Mouse (Mus musculus) testis, postnatal 14 days (tissue): ENCODE results near the gene Tmem253.
"Not testable (repeated sequence)": the region's sequence is repeated elsewhere in the genome, so short reads cannot be mapped to it uniquely, and the experiment has no call there.

ENCODE experiments used
- DNase-seq: peaks from one replicate; pipeline ENCODE4 v3.0.0; 2021; ENCODE audit warnings: low spot score

Gene Tmem253

DNA sequence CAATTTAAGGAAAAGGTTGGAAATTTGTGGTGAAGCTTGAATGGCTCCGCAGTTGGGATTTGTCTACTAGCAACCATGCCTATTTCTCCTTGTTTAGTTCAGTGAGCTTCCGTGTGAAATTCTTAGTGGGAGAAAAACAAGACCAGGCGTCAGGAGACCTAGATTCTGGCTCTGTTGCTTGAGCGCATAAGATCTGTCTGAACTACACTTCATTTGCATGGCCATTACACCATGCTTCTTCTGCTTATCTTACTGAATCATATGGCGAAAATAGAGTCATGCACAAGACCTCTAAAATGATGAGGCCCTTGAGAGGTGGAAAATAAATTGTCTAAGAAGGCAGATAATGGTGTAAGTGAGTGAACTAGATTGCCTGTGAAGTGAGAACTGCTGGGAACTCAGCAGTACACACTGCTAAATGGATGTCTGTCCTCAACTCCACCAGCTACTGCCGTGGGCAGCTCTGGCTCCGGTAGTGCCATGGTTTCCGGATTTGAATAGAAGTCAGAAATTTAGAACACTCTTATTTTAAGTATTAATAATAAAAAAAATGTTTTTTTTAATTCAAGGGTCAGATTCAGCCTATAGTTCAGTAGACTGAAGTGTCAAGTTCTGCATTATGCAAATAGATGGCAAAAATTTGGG, 6.2 kb downstream of the Tmem253 start:
- no peak for DNase-seq

DNA sequence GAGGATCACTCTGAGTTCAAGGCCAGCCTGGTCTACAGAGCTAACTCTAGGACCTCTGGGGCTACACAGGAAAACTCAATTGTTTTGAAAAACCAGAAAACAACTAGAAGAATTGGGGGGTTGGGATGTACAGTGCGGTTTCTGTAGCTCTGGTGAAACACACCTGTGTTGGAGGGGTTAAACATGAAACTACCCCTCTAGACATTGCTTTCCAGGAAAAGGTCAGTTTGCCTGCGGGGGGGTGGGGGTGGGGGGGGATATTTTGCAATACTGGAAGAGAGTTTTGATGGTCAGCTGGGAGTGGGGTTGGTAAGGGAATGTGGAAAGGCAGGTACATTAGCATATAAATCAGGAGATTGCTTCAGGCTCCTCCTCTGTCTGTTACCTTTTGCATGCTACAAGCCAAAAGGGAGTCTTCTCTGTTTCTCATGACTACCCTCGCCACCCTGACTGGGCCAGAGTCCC, 6.8 kb downstream of the Tmem253 start:
- no peak for DNase-seq

- DNase-seq = peak; percentile 88
Observed at GRCm38 (mm10) chr14:52022709-52023459, 7.4 kb downstream of the Tmem253 start.

GRCm38 (mm10) chr14:52024133-52024532, 8.7 kb downstream of the Tmem253 start:
- no peak for DNase-seq

DNA sequence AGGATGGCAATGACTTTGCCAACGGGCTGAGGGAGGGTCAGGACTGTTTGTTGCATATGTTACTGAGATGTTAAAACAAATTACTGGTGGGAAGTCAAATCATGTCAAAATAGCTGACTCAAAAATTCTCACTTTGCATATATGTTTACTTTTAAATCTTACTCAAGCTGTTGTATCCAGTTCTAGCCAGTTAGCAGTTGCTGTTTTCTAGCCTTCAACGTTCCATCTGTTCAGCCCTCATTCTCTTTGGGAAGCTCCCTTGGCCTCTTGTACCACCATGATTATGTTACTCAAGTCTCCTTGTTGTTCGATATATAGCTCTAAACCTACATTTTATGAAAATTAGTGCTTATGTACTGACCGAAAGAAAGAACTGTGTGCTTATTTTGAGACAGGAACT, 10.9 kb downstream of the Tmem253 start:
- no peak for DNase-seq

- no peak for DNase-seq
Observed at GRCm38 (mm10) chr14:52035926-52036325, 20.5 kb downstream of the Tmem253 start.

DNA sequence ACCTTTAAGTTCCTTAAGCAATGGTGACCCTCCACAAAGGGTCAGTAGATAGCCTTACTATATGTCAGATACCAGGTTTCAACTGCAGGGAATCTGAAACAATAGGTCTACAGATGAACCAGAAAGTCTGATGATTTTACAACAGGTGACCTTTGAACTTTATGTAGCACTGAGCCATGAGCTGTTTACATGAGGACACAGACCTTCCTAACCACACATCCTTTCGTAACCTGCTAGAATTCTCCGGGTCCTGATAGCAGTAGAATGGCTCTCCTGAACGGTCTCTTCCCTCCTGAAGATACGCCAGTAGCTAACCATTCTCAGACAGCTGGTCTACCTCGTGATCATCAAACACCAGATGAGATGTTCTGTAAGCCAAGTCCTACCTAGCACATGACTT, 23.9 kb downstream of the Tmem253 start:
- DNase-seq = no peak

- not testable (repeated sequence) for DNase-seq
Observed at GRCm38 (mm10) chr14:52042359-52042758, 26.9 kb downstream of the Tmem253 start, which contains the start of gene Olfr221. TSS of gene Olfr221 (minus strand) at chr14:52042459.

GRCm38 (mm10) chr14:52043446-52043845, 28.0 kb downstream of the Tmem253 start:
- peak; percentile 24 for DNase-seq

DNA sequence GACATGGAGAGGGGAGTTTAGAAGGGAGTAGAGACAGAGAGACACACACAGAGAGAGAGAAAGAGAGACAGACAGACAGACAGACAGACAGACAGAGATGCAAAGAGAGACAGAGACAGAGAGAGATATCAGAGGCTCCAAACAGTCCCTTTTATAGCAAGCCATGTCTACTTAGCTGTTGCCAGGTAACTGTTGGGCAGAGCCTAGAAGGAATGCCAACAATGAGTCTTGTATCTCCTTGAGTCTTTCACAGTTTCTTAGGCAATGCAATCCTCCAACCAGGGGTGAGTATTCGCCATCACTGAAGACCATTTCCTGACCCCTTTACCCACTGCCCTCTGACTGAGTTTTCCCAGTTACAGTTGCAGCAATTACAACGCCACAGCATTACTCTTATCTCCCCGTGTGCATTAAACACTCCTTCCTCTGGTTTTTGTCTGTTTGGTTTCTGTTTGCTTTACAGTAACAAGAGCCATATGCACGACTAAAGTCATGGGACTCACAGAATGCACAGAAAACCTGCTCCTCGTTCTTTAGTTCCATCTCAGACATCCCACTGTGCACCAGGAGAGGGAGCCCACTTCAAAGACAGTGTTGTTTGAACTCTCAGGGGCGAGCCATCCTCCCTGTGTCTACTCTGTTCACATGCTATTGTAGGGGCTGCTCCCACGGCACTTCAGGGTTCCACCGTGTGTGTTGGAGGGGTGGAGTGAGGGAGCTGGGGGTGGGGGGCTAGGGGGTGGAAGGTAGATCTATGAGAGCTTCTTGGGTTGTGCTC, 29.6 kb downstream of the Tmem253 start:
- no peak for DNase-seq

- no peak for DNase-seq
Observed at GRCm38 (mm10) chr14:52045966-52046565, 30.6 kb downstream of the Tmem253 start.

DNA sequence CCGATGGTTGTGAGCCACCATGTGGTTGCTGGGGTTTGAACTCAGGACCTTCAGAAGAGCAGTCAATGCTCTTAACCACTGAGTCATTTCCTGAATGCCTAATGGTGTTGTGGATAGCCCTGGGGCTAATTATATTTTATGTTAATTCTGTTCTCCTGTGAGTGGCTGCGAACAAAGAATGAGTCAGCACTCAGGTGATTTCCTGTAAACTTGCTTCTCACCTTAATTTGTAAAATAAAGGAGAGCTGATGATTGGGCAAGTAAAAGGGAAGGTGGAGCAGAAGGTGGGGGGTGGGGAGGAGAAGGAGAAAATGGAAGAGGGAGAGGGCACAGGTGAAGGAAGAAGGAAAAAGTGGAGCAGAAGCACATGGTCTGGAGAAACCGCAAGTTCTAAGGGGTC, 37.3 kb downstream of the Tmem253 start:
- DNase-seq = not testable (repeated sequence)

DNA sequence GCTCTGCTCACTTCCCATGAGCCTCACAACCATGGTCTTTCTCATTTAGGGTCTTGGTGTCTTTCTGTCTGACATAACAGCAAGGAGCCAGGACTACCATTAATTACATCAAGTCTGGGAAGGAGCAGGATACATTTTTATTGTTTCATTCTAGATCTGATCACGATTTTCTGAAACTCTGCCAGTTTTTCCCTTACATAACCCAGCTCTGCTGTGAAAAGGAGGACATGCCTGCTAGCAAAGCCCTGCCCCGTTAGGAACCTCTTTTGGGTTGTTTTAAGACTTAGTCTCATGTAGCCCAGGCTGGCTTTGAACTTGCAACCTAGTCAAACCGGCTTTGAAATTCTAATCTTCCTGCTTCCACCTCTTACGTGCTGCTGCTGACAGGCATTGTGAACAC, 44.5 kb downstream of the Tmem253 start:
- DNase-seq = no peak

DNA sequence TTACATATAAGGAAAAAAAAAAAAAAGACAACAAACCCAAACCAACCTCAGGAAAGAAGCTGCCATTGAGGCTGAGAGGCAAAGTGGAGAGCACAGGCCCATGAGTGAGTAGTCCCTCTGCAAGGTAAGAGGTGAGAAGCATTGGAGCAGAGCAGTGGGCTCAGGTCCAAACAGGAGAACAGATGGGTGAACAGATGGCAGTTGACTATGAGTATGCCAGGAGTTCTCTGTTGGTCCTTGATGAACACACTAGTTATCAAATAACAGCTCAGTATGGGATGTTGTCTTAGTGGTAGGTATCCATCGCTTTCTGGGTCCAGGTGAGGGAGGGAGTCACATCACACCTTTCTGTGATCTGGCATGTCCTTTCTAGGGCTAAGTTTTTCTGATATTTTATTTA, 45.3 kb downstream of the Tmem253 start:
- no peak for DNase-seq

DNA sequence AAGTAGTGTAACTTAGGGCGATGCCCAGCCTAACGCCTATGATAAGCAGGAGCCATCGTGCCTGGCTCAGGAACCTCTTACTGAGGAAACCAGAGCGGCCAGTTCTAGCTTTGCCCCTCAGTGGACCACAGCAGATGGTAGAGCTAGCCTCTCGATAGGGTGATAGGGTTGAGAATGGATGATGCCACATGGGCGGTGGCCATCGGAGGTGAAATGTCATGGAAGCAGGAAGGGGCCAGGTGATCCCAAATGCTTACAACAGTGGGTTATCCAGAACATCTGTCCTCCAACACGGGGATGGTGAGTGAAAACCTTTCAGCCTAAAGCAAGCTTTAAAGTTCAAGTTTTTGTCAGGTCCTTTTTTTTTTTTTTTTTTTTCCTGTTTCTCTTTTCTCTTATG, 46.3 kb downstream of the Tmem253 start:
- no peak for DNase-seq

GRCm38 (mm10) chr14:52066135-52066534, 50.7 kb downstream of the Tmem253 start:
- no peak for DNase-seq
